Mouse (Mus musculus) adrenal gland, postnatal 10 days (tissue): Measurements from ENCODE around the gene Gm10488. TPM values are rescaled to one million over a fixed set of nuclear protein-coding genes. Genes with fewer than 3 reads are reported as not detected.
"Not testable (repeated sequence)": the region's sequence is repeated elsewhere in the genome, so short reads cannot be mapped to it uniquely, and the experiment has no call there.

ENCODE experiments used
- DNase-seq: peaks from one replicate; pipeline ENCODE4 v3.0.0; 2021; ENCODE audit warnings: mixed read lengths
- long read RNA-seq, 2 experiments: library from polyadenylated mRNA; stranded (forward); transcript quantifications; one replicate each; pipeline ENCODE4 v2.0.0; 2021
- microRNA-seq: library from miRNA; unstranded; fragments of <30 nt; microRNA quantifications from one replicate; pipeline ENCODE4 v1.2.0, GENCODE M21; 2021
- total RNA-seq, 2 experiments: library from RNA; stranded (reverse); gene quantifications; 2 replicates each; pipeline ENCODE4 v1.2.3; 2021

Gene Gm10488
- not detected for total RNA-seq
- long read RNA-seq, experiment 1 = 0 reads
- long read RNA-seq, experiment 2 = 0 reads

GRCm38 (mm10) chrX:29976014-29976413 is at the start of gene Gm10488:
Gene Gm10488 (plus strand): TSS chrX:29976314.
- DNase-seq = not testable (repeated sequence)

Small RNA genes within 50 kb of the gene (microRNA-seq; reads per million reads assigned to microRNA genes)
- not detected for gene Gm44298
